Mouse (Mus musculus) brain, embryonic 14.5 days (tissue): Measurements from ENCODE around the gene Npas3.

Source experiments
- CTCF ChIP-seq: fragments of 200-500 bp; IDR thresholded peaks from 2 replicates; pipeline ENCODE4 v1.5.1; 2012; ENCODE audit warnings: inconsistent platforms, mild to moderate bottlenecking, moderate library complexity, borderline replicate concordance; ENCODE audit not compliant: insufficient read depth, insufficient read length; ENCODE audit errors: extremely low read depth
- POLR2A ChIP-seq: fragments of 200-500 bp; IDR thresholded peaks from 2 replicates; pipeline ENCODE4 v1.6.1; 2012; ENCODE audit warnings: mild to moderate bottlenecking, inconsistent platforms, borderline replicate concordance; ENCODE audit not compliant: poor library complexity, insufficient read depth, insufficient read length, severe bottlenecking; ENCODE audit errors: extremely low read depth

GRCm38 (mm10) chr12:54120386-54120785, 871.9 kb downstream of the Npas3 start:
- TF ChIP-seq POLR2A (no peak), CTCF (no peak)
